Mouse (Mus musculus): ENCODE data around the gene Ppfibp2.

DNA sequence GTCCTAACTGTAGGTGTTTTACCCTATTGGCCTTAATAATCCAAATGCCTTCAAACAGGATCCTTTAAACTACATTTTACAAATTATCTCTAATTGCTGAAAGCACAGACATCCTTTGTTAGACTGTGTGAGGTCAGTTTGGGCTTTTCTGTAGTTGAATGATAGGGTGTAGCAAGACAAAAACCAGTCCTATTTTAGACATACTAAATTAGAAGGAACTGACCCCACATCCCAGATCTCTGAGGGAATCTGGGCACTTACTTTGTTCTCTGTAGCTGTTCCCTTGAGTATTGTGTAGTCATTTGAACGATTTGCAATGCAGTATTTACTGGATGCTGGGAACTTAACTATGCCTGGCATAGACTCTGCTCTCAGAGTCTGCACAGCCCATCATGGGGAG lies 56.8 kb downstream of the Ppfibp2 start:
- no peak for TF ChIP-seq GATA1 (IDR thresholded peaks at IDR 0.05; ENCODE audit: borderline replicate concordance, low read length)
- TF ChIP-seq FLI1 (IDR thresholded peaks at IDR 0.05; ENCODE audit: low read length) = no peak
